Mouse (Mus musculus) testis, postnatal 14 days (tissue): ENCODE measurements around the gene Slc36a4.

Experiments
- DNase-seq: peaks from one replicate; pipeline ENCODE4 v3.0.0; 2021; ENCODE audit warnings: low spot score

The Slc36a4 gene

GRCm38 (mm10) chr9:15722506-15722905, 13.0 kb downstream of the Slc36a4 start:
- no peak for DNase-seq

- no peak for DNase-seq
Measured at GRCm38 (mm10) chr9:15727168-15727567, 17.6 kb downstream of the Slc36a4 start.

GRCm38 (mm10) chr9:15731758-15732748, 22.5 kb downstream of the Slc36a4 start:
- DNase-seq: no peak

DNA sequence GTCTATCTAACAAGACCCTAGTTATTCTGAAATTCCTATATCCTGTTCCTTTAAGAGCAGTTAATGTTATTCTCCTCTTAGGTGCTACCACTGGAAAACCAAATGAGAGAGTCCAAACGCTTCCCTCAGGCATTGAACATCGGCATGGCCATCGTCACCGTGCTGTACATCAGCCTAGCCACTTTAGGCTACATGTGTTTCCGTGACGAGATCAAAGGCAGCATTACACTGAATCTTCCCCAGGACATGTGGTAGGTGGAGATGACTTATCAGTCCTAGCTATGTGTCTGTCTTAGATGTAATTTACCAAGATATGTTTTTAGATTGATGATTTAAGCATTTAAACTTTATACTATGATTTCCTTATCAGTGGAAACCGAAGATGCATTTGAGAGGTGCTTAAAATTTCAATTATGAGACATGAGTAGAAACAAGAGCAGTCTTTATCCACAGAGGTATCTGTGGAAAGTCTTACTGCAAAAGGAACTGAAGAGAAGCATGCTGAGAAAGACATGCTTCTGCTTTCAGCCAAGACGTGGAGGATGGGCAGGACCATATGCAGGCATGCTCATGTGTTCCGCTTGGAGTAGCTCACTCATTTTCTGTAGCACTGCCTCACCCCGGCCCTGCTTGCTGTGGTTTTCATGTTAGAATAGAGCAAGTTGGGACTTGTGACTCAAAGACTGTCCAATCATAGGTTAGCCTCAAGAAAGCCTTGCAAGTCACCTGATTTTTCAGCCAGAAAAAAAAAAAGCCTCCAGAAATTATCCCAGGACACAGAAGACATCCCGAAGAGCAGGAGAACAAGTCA, 24.7 kb downstream of the Slc36a4 start:
- DNase-seq: no peak

DNA sequence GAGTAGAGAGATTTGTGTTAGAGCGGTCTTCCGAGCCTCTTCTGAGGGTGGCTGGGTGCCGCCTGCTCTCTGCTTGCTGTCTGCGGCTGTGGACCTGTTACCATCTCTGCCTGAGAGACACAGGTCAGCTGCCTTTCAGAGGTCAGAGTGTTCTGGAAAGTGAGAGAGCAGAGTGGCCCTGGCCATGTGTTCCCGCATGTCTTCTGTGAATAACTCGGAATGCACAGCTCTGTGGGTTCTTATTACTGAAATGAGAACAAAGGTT, 25.3 kb downstream of the Slc36a4 start:
- DNase-seq: no peak

DNA sequence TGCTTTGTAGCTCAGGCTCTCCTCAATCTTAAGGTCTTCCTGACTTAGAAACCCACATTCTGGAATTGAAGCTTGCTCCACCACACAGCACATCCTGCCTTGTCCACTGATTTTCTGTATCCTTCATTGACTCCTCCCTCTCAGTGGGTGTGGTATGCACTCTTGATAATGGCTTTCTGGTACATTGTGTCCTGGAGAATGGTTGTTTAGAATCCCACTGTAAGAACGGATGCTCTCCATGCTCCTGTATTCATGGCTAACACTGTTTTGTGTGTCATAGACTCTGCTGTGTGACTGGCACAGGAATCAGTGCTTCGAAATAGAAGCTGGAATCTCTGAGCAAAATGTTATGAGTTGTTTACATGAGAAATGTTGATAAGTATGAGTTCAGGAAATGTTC, 28.0 kb downstream of the Slc36a4 start:
- no peak for DNase-seq

- no peak for DNase-seq
Measured at GRCm38 (mm10) chr9:15741428-15741827, 31.9 kb downstream of the Slc36a4 start.

GRCm38 (mm10) chr9:15741931-15742330, 32.4 kb downstream of the Slc36a4 start:
- no peak for DNase-seq

GRCm38 (mm10) chr9:15745985-15746607, 36.6 kb downstream of the Slc36a4 start:
- DNase-seq: no peak

DNA sequence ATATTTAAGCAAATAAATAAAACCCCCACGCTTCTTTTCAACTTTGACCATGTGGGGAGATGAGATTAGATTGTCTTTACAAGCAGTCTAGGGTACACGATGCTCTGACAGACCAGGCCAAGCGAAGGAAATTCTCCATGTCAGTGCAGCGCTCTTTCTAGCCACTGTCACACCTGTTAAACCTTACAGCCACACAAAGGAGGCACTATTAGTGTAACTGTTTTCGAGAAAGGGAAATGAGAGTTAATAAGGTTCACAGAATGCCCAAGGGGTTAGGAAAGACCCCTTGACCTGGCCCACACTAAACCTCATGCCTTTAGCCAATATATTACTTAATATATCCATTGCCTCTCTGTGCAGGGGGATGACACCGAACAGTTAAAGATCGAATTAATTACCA, 37.1 kb downstream of the Slc36a4 start:
- DNase-seq: no peak

DNA sequence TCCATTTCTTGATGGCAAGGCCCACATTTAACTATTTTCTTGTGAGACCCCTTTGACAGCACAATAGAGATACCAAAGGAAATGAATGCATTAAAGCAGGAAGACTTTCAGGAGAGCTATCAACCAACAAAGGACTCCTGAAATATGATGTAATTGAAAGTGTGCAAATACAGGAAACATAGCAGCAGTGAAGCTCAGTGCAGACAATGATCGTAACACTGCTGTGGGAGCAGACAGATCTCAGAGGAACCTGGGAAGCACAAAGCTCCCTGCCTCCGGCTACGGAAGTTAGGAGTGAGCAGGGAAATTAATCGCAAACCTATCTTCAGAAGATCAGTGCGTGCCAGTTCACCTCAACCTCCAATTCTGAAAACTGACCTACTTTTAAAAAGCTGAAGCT, 38.8 kb downstream of the Slc36a4 start:
- no peak for DNase-seq

DNA sequence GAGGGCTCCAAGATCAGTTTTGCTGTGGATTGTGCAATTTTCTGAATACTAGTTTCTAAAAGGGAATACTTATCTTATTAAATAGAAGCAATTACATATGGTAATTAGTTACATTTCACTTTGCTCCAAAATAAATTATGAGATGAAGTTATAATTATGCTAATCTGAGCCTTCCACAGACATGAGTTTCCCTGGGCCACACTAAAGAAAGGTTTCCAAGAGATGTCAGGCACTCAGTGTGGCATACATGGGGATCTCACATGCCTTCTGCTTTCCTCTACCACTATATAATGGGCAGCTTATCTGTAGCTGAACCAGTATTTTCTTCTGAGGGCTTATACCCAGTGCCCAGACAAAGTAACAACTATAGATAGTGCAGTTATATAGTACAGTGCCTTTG, 49.8 kb downstream of the Slc36a4 start:
- DNase-seq: no peak

GRCm38 (mm10) chr9:15766379-15766778, 56.8 kb downstream of the Slc36a4 start:
- no peak for DNase-seq

DNA sequence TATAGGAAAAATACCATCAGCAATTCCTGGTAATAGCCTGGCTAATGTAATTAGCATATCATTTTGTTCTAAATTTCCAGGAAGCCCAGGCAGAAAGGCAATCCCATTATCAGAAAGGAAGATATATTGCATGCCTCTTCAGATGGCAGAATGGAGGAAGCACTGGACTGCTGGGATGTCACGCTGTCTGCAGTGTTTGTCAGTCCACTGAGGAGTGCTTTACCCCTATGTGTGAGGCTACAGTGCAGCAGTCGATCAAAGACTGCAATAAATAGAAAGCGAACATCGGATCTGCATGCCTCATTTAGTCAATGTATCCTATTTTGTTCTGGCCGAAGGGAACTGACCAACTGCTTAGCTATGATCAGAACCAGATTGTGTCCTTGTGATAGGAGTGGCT, 57.3 kb downstream of the Slc36a4 start:
- no peak for DNase-seq

DNA sequence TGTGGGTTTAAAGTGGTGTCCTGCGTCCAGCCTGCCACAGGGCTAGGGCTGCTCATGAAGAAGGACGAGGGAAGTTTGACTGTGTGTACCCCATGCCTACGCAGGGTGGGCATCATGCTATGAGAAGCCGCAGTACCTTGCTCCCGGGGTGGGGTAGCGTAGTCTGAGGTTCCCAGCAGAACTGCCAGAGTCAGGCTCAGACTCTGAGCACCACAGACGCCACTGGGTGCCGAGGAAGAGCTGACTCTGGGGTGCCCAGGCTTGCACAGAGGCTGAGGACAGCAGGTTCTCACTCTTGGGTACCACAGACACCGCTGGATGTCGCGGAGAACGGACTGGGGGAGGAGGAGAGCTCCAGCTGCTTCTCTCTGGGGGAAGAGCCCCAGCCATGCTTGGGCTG, 63.2 kb downstream of the Slc36a4 start:
- no peak for DNase-seq

DNA sequence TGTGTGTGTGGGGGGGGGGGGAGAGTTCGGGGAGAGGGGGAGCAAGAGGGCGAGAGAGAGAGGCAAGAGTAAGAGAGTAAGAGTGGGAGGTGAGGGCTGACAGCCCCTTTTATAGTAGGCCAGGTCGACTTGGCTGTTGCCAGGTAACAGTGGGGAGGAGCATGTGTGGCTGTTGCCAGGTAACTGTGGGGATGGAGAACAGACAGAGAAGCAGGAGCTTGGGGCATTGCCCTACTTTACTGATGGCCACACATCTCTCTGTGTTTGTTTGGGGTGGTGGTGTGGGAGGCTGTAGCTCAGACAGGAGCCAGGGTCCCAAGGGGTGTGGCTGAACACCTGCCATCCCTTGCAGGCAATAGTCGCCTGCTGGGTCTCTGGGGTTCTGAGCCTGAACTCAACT, 63.9 kb downstream of the Slc36a4 start:
- no peak for DNase-seq

DNA sequence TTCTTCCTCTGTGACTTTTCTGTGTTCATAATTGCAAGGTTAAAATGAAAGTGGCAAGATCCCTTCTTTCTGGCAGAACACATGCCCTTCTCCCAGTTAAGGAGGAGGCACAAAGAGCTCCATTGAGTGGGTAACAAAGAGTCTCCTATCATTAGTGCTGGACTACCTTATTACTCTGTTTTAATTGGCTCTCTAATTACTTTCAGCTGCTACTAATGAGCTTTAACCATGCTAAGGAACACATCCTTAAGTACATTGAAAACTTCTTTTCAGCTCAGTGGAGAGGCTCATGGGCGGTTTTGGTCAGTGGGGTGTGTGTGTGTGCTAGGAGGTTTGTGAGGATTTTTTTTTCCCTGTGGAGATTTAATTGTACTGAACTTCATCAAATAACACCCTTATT, 65.4 kb downstream of the Slc36a4 start:
- no peak for DNase-seq

DNA sequence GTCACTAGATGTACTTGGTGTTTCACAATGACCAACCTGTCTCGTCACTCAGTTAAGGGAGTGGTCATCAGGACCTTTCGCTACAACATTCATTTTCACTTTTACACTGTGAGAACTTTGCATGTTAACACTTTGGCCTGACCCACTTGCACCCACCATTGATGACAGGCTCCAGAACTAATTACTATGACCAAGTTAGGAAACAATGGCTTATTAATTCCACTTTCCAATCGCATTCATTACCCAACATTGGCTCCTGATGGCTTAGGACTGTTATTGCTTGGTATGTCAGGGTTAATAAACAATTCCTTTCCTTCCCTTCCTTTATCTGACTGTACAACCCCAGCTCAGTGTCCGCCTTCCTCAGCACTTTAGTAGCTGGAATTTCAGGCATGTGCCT, 72.4 kb downstream of the Slc36a4 start:
- DNase-seq: no peak

DNA sequence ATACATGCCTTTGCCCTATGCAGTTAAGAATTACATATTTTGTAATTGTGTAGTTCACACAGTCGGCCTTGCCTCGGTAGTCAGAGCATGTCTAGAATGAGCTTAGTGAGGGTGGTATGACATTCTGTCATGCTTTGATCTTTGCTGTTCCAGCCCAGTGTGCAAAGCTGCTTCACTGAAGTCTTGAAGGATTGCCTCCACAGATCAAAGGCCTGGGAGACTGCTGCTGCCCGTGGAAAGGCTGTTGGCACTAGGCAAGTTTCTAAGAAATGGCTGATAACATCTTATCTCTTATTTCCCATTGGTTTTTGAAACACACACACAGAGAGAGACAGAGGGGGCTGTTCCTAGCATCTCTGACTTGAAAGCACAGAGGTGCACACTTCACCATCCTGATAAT, 76.7 kb downstream of the Slc36a4 start:
- no peak for DNase-seq

GRCm38 (mm10) chr9:15786610-15787009, 77.1 kb downstream of the Slc36a4 start:
- no peak for DNase-seq

GRCm38 (mm10) chr9:15792076-15792475, 82.5 kb downstream of the Slc36a4 start:
- DNase-seq: no peak
